Mouse (Mus musculus): Measurements from ENCODE around the gene Scaper. TPM values are rescaled to one million over a fixed set of nuclear protein-coding genes. Genes with fewer than 3 reads are reported as not detected.

Scaper gene
- polyA plus RNA-seq, 1 experiment from 2014 or later = 8.1 TPM

GRCm38 (mm10) chr9:55544861-55545555 is 392.9 kb downstream of the Scaper start:
- Histone ChIP-seq H3K36me3 (ENCODE audit: control insufficient read depth, insufficient read depth) (no peaks in the 10 kb centered on the region), H3K4me3 (ENCODE audit: low read length) (peak overlapping the region; percentile 43), H3K9me3 (replicated peaks; ENCODE audit: control insufficient read depth, low read length) (peaks cover 3% of the 10 kb centered on the region; the same call in 1 of the 2 replicates), H3K9ac (ENCODE audit: low read length) (no peak overlapping the region), H3K27ac (ENCODE audit: low read length) (no peak overlapping the region), H3K4me1 (ENCODE audit: control insufficient read depth, insufficient read depth, low read length) (peaks cover 36% of the 10 kb centered on the region), H3K27me3 (ENCODE audit: control insufficient read depth, insufficient read depth, low read length) (peaks cover 78% of the 10 kb centered on the region), H3K4me2 (ENCODE audit: low read depth, low read length) (peak overlapping the region; percentile 47)
- 3% methylated on average over 30 of the region's 30 CpGs for WGBS
- ATAC-seq (replicated peaks; ENCODE audit: extremely low read depth, insufficient read depth, low FRiP score) = no peak

GRCm38 (mm10) chr9:55543703-55544401 is 394.1 kb downstream of the Scaper start:
- no peak for ATAC-seq (replicated peaks; ENCODE audit: extremely low read depth, insufficient read depth, low FRiP score)
- H3K9ac ChIP-seq (ENCODE audit: low read length) = no peak overlapping the region
- H3K4me2 ChIP-seq (ENCODE audit: low read depth, low read length) = peak overlapping the region; percentile 52
- 3% methylated on average over 46 of the region's 46 CpGs for WGBS
- peaks cover 82% of the 10 kb centered on the region for H3K27me3 ChIP-seq (ENCODE audit: control insufficient read depth, insufficient read depth, low read length)
- H3K27ac ChIP-seq (ENCODE audit: low read length) = no peak overlapping the region
- no peaks in the 10 kb centered on the region for H3K36me3 ChIP-seq (ENCODE audit: control insufficient read depth, insufficient read depth)
- peaks cover 3% of the 10 kb centered on the region; the same call in 1 of the 2 replicates for H3K9me3 ChIP-seq (replicated peaks; ENCODE audit: control insufficient read depth, low read length)
- peak overlapping the region; percentile 34 for H3K4me3 ChIP-seq (ENCODE audit: low read length)
- H3K4me1 ChIP-seq (ENCODE audit: control insufficient read depth, insufficient read depth, low read length) = peaks cover 36% of the 10 kb centered on the region

- Histone ChIP-seq H3K4me3 (ENCODE audit: low read length) (peak overlapping the region; percentile 34), H3K4me1 (ENCODE audit: control insufficient read depth, insufficient read depth, low read length) (peaks cover 36% of the 10 kb centered on the region)
These were observed 394.6 kb downstream of the Scaper start for GRCm38 (mm10) chr9:55543336-55543702.

GRCm38 (mm10) chr9:55542366-55543325 is 395.3 kb downstream of the Scaper start:
- Histone ChIP-seq H3K36me3 (ENCODE audit: control insufficient read depth, insufficient read depth) (no peaks in the 10 kb centered on the region), H3K4me1 (ENCODE audit: control insufficient read depth, insufficient read depth, low read length) (peaks cover 36% of the 10 kb centered on the region), H3K27me3 (ENCODE audit: control insufficient read depth, insufficient read depth, low read length) (peaks cover 80% of the 10 kb centered on the region), H3K27ac (ENCODE audit: low read length) (no peak overlapping the region), H3K4me3 (ENCODE audit: low read length) (peak overlapping the region; percentile 44), H3K4me2 (ENCODE audit: low read depth, low read length) (peak overlapping the region; percentile 72), H3K9ac (ENCODE audit: low read length) (no peak overlapping the region), H3K9me3 (replicated peaks; ENCODE audit: control insufficient read depth, low read length) (peaks cover 3% of the 10 kb centered on the region; the same call in 1 of the 2 replicates)
- 4% methylated on average over 59 of the region's 59 CpGs for WGBS
- ATAC-seq (replicated peaks; ENCODE audit: extremely low read depth, insufficient read depth, low FRiP score) = no peak

More at GRCm38 (mm10) chr9:55543336-55543702, 394.6 kb downstream of the Scaper start:
- Histone ChIP-seq H3K4me2 (ENCODE audit: low read depth, low read length) (no peak overlapping the region), H3K27ac (ENCODE audit: low read length) (no peak overlapping the region), H3K9ac (ENCODE audit: low read length) (no peak overlapping the region), H3K9me3 (replicated peaks; ENCODE audit: control insufficient read depth, low read length) (peaks cover 3% of the 10 kb centered on the region; the same call in 1 of the 2 replicates), H3K36me3 (ENCODE audit: control insufficient read depth, insufficient read depth) (no peaks in the 10 kb centered on the region), H3K27me3 (ENCODE audit: control insufficient read depth, insufficient read depth, low read length) (peaks cover 82% of the 10 kb centered on the region)
- no peak for ATAC-seq (replicated peaks; ENCODE audit: extremely low read depth, insufficient read depth, low FRiP score)
- WGBS = 21% methylated on average over 8 of the region's 8 CpGs

GRCm38 (mm10) chr9:55541681-55542365 is 396.1 kb downstream of the Scaper start:
- Histone ChIP-seq H3K9me3 (replicated peaks; ENCODE audit: control insufficient read depth, low read length) (peaks cover 3% of the 10 kb centered on the region; the same call in 1 of the 2 replicates), H3K4me1 (ENCODE audit: control insufficient read depth, insufficient read depth, low read length) (peaks cover 36% of the 10 kb centered on the region), H3K27ac (ENCODE audit: low read length) (no peak overlapping the region), H3K4me3 (ENCODE audit: low read length) (peak overlapping the region; percentile 44), H3K27me3 (ENCODE audit: control insufficient read depth, insufficient read depth, low read length) (peaks cover 80% of the 10 kb centered on the region), H3K9ac (ENCODE audit: low read length) (no peak overlapping the region), H3K4me2 (ENCODE audit: low read depth, low read length) (peak overlapping the region; percentile 72), H3K36me3 (ENCODE audit: control insufficient read depth, insufficient read depth) (no peaks in the 10 kb centered on the region)
- ATAC-seq (replicated peaks; ENCODE audit: extremely low read depth, insufficient read depth, low FRiP score) = no peak
- 1% methylated on average over 59 of the region's 59 CpGs for WGBS

GRCm38 (mm10) chr9:55540888-55541287 is 397.0 kb downstream of the Scaper start:
- under 1% methylated on average over 28 of the region's 28 CpGs for WGBS
- peak; percentile 49 for ATAC-seq (replicated peaks; ENCODE audit: extremely low read depth, insufficient read depth, low FRiP score)
- H3K4me3 ChIP-seq (ENCODE audit: low read length) = peak overlapping the region; percentile 44
- H3K27ac ChIP-seq (ENCODE audit: low read length) = no peak overlapping the region
- H3K4me2 ChIP-seq (ENCODE audit: low read depth, low read length) = peak overlapping the region; percentile 72
- no peak overlapping the region for H3K9ac ChIP-seq (ENCODE audit: low read length)
- no peaks in the 10 kb centered on the region; the same call in 1 of the 2 replicates for H3K9me3 ChIP-seq (replicated peaks; ENCODE audit: control insufficient read depth, low read length)
- H3K36me3 ChIP-seq (ENCODE audit: control insufficient read depth, insufficient read depth) = no peaks in the 10 kb centered on the region
- peaks cover 27% of the 10 kb centered on the region for H3K4me1 ChIP-seq (ENCODE audit: control insufficient read depth, insufficient read depth, low read length)
- peaks cover 76% of the 10 kb centered on the region for H3K27me3 ChIP-seq (ENCODE audit: control insufficient read depth, insufficient read depth, low read length)

- Histone ChIP-seq H3K36me3 (ENCODE audit: control insufficient read depth, insufficient read depth) (no peaks in the 10 kb centered on the region), H3K27me3 (ENCODE audit: control insufficient read depth, insufficient read depth, low read length) (peaks cover 72% of the 10 kb centered on the region), H3K4me2 (ENCODE audit: low read depth, low read length) (peak overlapping the region; percentile 72), H3K4me3 (ENCODE audit: low read length) (peak overlapping the region; percentile 44), H3K27ac (ENCODE audit: low read length) (no peak overlapping the region), H3K4me1 (ENCODE audit: control insufficient read depth, insufficient read depth, low read length) (peaks cover 23% of the 10 kb centered on the region), H3K9ac (ENCODE audit: low read length) (no peak overlapping the region), H3K9me3 (replicated peaks; ENCODE audit: control insufficient read depth, low read length) (no peaks in the 10 kb centered on the region)
- WGBS = 2% methylated on average over 12 of the region's 12 CpGs
- no peak for ATAC-seq (replicated peaks; ENCODE audit: extremely low read depth, insufficient read depth, low FRiP score)
These were observed 397.5 kb downstream of the Scaper start for GRCm38 (mm10) chr9:55540391-55540770.

- H3K9me3 ChIP-seq (replicated peaks; ENCODE audit: control insufficient read depth, low read length) = no peaks in the 10 kb centered on the region
- WGBS = 3% methylated on average over 31 of the region's 31 CpGs
- peaks cover 66% of the 10 kb centered on the region for H3K27me3 ChIP-seq (ENCODE audit: control insufficient read depth, insufficient read depth, low read length)
- no peaks in the 10 kb centered on the region for H3K36me3 ChIP-seq (ENCODE audit: control insufficient read depth, insufficient read depth)
- no peak for ATAC-seq (replicated peaks; ENCODE audit: extremely low read depth, insufficient read depth, low FRiP score)
- H3K4me1 ChIP-seq (ENCODE audit: control insufficient read depth, insufficient read depth, low read length) = peaks cover 19% of the 10 kb centered on the region
- H3K4me3 ChIP-seq (ENCODE audit: low read length) = peak overlapping the region; percentile 44
- H3K9ac ChIP-seq (ENCODE audit: low read length) = no peak overlapping the region
- peak overlapping the region; percentile 5; the same call in 1 of the 2 replicates for H3K4me2 ChIP-seq (ENCODE audit: low read depth, low read length)
- H3K27ac ChIP-seq (ENCODE audit: low read length) = no peak overlapping the region
These were observed 398.1 kb downstream of the Scaper start for GRCm38 (mm10) chr9:55539661-55540390.

All from heart, embryonic 16.5 days (tissue).